Mouse (Mus musculus) midbrain, embryonic 13.5 days (tissue): ENCODE measurements around the gene Gast. TPM values are rescaled to one million over a fixed set of nuclear protein-coding genes. Genes with fewer than 3 reads are reported as not detected.
A peak's percentile ranks its signal among the peaks of the same experiment; 100 is the strongest.
"Not testable (repeated sequence)": the region's sequence is repeated elsewhere in the genome, so short reads cannot be mapped to it uniquely, and the experiment has no call there.

Source experiments
- ATAC-seq: fragments of 200-750 bp; cut with Nextera tagmentation; 2 replicates; pipeline ENCODE4 v1.8.0; 2017; ENCODE audit warnings: mild to moderate bottlenecking, moderate TSS enrichment, moderate library complexity
- H3K27ac ChIP-seq: fragments of 300-500 bp; sonication (generic); 2 replicates; pipeline ENCODE4 v1.5.1; 2015; ENCODE audit warnings: inconsistent platforms, mild to moderate bottlenecking, moderate library complexity
- H3K27me3 ChIP-seq: fragments of 300-500 bp; sonication (generic); 2 replicates; pipeline ENCODE4 v1.6.1; 2015; ENCODE audit warnings: mild to moderate bottlenecking, inconsistent platforms
- H3K36me3 ChIP-seq: fragments of 300-500 bp; sonication (generic); 2 replicates; pipeline ENCODE4 v1.6.1; 2015; ENCODE audit warnings: mild to moderate bottlenecking, inconsistent platforms
- H3K4me1 ChIP-seq: fragments of 300-500 bp; sonication (generic); replicated peaks from 2 replicates; pipeline ENCODE4 v1.6.1; 2015; ENCODE audit warnings: inconsistent platforms
- H3K4me2 ChIP-seq: fragments of 300-500 bp; sonication (generic); replicated peaks from 2 replicates; pipeline ENCODE4 v1.6.1; 2015; ENCODE audit warnings: moderate library complexity, mild to moderate bottlenecking, inconsistent platforms
- H3K4me3 ChIP-seq: fragments of 300-500 bp; sonication (generic); replicated peaks from 2 replicates; pipeline ENCODE4 v1.5.1; 2015; ENCODE audit warnings: mild to moderate bottlenecking, inconsistent platforms
- H3K9ac ChIP-seq: fragments of 300-500 bp; sonication (generic); replicated peaks from 2 replicates; pipeline ENCODE4 v1.6.1; 2015; ENCODE audit warnings: mild to moderate bottlenecking, inconsistent platforms
- H3K9me3 ChIP-seq: fragments of 300-500 bp; sonication (generic); 2 replicates; pipeline ENCODE4 v1.6.1; 2016; ENCODE audit warnings: mild to moderate bottlenecking, inconsistent platforms
- WGBS: fragments of 180-500 bp; shearing (Covaris S2); methylation state at CpG from one replicate; pipeline ENCODE4 v1.1.7; 2015; 5-methylcytosine and 5-hydroxymethylcytosine counted together
- polyA plus RNA-seq: library from polyadenylated mRNA; unstranded; fragments of >200 nt; fragmentation: Nextera tagmentation; extraction: Ambion mirVana; gene quantifications from 2 replicates; pipeline ENCODE4 v1.2.1, GENCODE M21; 2015

Gast gene
- polyA plus RNA-seq, 1 experiment from 2014 or later: 1.2 TPM

DNA sequence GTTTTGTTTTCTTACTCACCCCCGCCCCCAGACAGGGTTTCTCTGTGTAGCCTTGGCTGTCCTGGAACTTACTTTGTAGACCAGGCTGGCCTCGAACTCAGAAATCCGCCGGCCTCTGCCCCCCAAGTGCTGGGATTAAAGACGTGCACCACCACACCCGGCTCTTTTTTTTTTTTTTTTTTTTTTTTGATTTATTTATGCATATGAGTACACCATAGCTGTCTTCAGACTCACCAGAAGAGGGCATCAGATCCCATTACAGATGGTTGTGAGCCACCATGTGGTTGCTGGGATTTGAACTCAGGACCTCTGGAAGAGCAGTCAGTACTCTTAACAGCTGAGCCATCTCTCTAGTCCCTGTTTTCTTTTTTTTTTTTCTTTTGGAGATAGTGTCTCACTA is 25.5 kb upstream of the Gast start:
- not testable (repeated sequence) for ATAC-seq, H3K4me1 ChIP-seq, H3K36me3 ChIP-seq, H3K9me3 ChIP-seq, H3K27ac ChIP-seq, H3K9ac ChIP-seq, H3K4me3 ChIP-seq, H3K4me2 ChIP-seq, H3K27me3 ChIP-seq
- 90% methylated on average over 6 of the region's 6 CpGs for WGBS

DNA sequence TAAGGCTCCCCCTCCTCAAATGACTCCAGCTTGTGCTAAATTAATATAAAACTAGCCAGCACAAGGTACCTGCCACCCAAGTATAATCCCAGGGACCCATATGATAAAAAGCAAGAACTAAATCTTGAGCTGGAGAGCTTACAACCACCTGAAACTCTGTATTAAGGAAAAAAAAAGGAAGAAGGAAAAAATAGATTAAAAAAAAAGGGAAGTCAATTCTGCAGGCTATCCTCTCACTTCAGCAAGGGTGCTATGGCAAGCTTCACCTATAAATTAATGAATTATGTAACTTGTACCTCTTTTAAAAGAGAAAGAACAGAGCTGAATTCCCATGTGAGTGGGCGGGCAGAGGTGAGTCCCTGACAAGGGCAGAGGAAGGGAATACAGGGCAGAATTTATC is 22.6 kb upstream of the Gast start:
- H3K27me3 ChIP-seq: no peaks in the 10 kb centered on the region
- no peak overlapping the region for H3K9ac ChIP-seq
- H3K4me2 ChIP-seq: no peak overlapping the region
- no peaks in the 10 kb centered on the region for H3K9me3 ChIP-seq
- no peak overlapping the region for H3K27ac ChIP-seq
- no peak for ATAC-seq
- H3K4me3 ChIP-seq: no peak overlapping the region
- H3K4me1 ChIP-seq: peaks cover 7% of the 10 kb centered on the region; the same call in 1 of the 2 replicates
- 85% methylated on average over 1 of the region's 1 CpGs for WGBS
- no peaks in the 10 kb centered on the region for H3K36me3 ChIP-seq

DNA sequence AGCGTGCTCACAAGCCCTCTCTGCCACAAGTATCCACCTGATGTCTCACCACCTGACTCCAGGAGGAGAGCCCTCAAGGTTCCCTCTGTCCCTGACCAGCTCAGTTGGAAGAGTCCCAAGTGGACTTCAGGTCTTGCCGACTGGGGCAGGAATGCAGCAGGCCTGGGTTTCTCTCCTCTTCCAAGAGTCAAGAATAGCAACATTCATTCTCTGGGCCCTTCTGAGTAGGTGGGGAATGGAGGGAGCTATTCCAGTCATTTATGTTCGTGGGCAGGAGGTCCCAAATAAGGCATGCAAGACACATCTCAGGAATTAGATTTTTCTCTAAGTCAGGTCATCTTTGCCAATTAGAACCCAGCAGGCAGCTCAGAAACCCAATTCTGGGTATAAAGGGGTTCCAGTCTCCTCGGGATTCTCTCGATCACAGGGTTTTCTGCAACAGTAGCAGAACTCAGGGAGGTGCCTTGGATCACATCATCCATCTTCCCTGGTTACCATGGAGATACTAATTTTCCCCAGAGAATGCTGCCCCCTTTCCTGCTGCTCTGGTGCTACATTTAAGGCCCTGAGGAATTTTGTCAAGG is 22.0 kb upstream of the Gast start:
- Histone ChIP-seq H3K4me3 (no peak overlapping the region), H3K27ac (no peak overlapping the region), H3K4me2 (no peak overlapping the region), H3K36me3 (no peaks in the 10 kb centered on the region), H3K27me3 (no peaks in the 10 kb centered on the region), H3K9ac (no peak overlapping the region; the same call in 1 of the 2 replicates), H3K4me1 (peaks cover 7% of the 10 kb centered on the region; the same call in 1 of the 2 replicates), H3K9me3 (no peaks in the 10 kb centered on the region)
- 33% methylated on average over 5 of the region's 5 CpGs for WGBS
- no peak for ATAC-seq

DNA sequence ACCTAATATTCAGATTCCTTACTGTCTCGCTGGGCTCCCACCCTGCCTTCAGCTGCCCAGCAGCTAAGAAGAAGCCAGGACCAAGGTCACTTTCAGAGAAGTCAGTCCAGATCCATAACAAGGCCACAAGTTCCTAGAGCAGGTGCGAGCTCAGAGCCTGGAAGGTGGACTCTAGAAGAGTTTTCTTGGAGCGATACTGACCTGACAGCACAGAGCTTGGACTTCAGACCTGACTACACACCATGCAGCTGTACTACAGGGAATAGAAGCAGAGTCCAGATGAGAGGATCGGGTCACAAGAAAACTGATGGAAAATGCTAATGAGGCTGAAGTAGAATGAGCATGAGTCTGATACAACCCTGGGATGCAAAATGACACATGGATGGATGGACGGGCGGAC is 20.8 kb upstream of the Gast start:
- Histone ChIP-seq H3K9ac (no peak overlapping the region), H3K4me3 (no peak overlapping the region), H3K27me3 (no peaks in the 10 kb centered on the region), H3K4me2 (no peak overlapping the region), H3K36me3 (no peaks in the 10 kb centered on the region), H3K27ac (no peak overlapping the region), H3K9me3 (no peaks in the 10 kb centered on the region), H3K4me1 (peaks cover 7% of the 10 kb centered on the region; the same call in 1 of the 2 replicates)
- 92% methylated on average over 6 of the region's 6 CpGs for WGBS
- no peak for ATAC-seq

DNA sequence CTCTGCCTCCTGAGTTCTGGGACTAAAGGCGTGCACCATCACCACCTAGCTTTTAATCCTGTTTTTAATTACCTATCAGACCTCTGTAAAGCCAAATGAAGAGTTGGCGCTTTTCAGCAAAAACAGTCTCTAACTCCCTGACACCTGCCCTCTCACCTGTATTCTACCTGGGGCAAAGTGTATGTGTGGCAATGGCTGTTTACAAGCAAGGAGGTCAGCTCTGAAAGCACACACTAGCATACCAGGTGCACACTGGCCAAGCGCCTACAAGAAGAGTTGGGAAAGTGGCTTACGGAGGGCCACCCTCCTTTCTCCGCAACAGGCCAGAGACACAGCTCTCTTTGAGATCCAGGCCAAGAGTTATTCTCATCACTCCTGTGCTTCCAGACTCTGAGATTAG is 18.8 kb upstream of the Gast start:
- Histone ChIP-seq H3K27me3 (no peaks in the 10 kb centered on the region), H3K4me1 (peaks cover 10% of the 10 kb centered on the region), H3K9ac (no peak overlapping the region), H3K36me3 (no peaks in the 10 kb centered on the region), H3K4me3 (no peak overlapping the region), H3K27ac (no peak overlapping the region), H3K4me2 (no peak overlapping the region), H3K9me3 (no peaks in the 10 kb centered on the region)
- no peak for ATAC-seq
- WGBS: 92% methylated on average over 5 of the region's 5 CpGs

DNA sequence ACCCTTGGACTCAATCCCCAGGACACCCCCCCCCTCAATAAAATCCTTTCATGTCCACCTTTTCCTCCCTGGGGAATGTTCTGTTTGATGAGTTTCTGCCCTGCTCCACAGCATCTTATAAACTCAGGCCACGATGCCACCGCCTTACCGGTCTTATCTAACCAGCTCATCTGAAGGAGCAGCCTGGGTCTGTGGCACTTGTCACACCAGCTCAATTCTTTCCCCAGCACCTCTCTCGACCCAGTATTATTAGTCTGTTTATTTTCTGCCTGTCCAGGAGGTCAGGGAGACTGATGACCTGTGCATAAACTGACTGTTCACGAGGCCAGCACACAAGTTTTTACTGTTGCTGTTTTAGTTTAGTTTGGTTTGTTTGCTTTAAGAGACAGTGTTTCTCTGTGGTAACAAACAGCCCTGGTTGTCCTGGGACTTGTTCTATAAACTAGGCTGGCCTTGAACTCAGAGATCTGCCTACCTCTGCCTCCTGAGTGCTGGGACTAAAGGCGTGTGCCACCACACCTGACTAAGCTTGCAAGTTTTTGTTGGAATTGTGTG is 16.3 kb upstream of the Gast start:
- WGBS: 82% methylated on average over 6 of the region's 6 CpGs
- no peak overlapping the region for H3K4me3 ChIP-seq
- peaks cover 19% of the 10 kb centered on the region for H3K36me3 ChIP-seq
- peaks cover 19% of the 10 kb centered on the region for H3K4me1 ChIP-seq
- no peak overlapping the region for H3K4me2 ChIP-seq
- H3K9ac ChIP-seq: no peak overlapping the region
- no peak for ATAC-seq
- H3K9me3 ChIP-seq: no peaks in the 10 kb centered on the region
- no peaks in the 10 kb centered on the region for H3K27me3 ChIP-seq
- no peak overlapping the region for H3K27ac ChIP-seq

DNA sequence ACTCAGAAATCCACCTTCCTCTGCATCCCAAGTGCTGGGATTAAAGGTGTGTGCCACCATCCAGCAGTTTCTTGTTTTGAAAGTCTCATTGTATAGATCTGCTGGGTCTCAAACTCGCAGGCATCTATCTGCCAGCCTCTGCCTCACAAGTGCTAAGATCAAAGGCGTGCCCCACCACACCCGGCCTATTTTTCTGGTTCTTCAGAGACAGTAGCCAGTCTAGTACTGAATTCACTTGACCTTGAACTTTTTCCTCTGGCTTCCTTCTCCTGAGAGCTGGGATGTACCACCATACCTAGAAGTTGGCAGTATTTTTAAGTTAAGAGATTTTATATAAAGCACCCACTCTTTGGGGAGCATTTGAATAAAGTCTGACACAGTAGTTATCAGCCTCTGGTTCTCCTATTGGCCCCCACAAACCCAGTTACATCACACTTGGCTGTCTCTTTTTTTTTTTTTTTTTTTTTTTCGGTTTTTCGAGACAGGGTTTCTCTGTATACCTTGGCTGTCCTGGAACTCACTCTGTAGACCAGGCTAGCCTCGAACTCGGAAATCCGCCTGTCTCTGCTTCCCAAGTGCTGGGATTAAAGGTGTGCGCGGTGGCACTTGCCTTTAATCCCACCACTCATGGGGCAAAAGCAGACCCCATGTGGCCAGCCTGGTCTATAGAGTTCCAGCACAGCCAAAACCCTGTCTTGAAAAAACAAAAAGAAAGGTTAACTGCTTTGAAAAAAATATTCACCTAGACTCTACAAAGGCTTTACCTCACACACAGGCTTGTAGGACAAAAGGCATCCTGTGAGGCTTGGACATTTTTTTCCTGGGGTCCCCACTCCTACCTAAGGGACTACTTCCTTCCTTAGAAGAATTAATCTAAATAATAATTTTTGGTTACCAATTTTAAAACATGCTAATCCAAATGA is 15.4 kb upstream of the Gast start:
- no peaks in the 10 kb centered on the region for H3K27me3 ChIP-seq
- peaks cover 19% of the 10 kb centered on the region for H3K4me1 ChIP-seq
- H3K9ac ChIP-seq: no peak overlapping the region
- no peaks in the 10 kb centered on the region for H3K9me3 ChIP-seq
- peak overlapping the region; percentile 78 for H3K4me3 ChIP-seq
- H3K27ac ChIP-seq: peak overlapping the region; percentile 79
- WGBS: 89% methylated on average over 10 of the region's 10 CpGs
- peaks cover 19% of the 10 kb centered on the region for H3K36me3 ChIP-seq
- ATAC-seq: peak; percentile 22
- peak overlapping the region; percentile 54 for H3K4me2 ChIP-seq

DNA sequence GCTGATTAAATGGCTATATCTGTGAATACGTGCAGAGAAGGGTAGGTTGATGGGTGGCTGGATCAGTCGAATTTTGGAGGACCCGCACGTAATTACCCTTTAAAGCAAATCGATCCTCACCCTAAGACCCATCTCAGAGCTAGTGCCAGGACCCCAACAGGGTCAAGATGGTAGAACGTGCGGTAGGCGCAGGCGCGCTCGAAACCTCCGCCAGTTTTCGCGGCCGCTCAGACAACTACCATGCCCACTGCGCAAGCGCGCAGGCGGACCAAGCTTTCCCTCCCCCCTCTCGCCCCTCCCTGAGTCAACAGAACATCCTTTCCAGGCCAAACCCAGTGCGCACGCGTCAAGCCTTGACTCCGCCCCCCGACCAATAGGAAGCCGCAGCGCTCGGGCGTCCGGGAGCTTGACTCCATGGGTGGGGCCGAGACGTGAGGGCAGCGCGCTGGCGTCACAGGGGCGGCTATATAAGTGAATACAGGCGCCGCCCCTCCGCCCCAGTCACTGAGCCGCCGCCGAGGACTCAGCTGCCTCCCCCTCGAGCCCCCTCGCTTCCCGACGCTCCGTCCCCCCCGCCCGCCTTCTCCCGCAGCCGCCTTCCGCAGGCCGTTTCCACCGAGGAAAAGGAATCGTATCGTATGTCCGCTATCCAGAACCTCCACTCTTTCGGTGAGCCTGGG is 14.6 kb upstream of the Gast start, which contains the start of gene Eif1:
TSS of gene Eif1 (plus strand) at position 394 of the 680 bp plus-strand sequence.
- H3K9ac ChIP-seq: peak within 1 kb of the TSS; percentile 96
- H3K27me3 ChIP-seq: no peaks in the 10 kb centered on the region
- H3K4me3 ChIP-seq: peak within 1 kb of the TSS; percentile 78
- H3K4me2 ChIP-seq: peak within 1 kb of the TSS; percentile 90
- ATAC-seq: peak; percentile 90
- no peaks in the 10 kb centered on the region for H3K9me3 ChIP-seq
- H3K27ac ChIP-seq: peak within 1 kb of the TSS; percentile 98
- under 1% methylated on average over 55 of the region's 58 CpGs for WGBS
- peaks cover 19% of the 10 kb centered on the region for H3K4me1 ChIP-seq
- H3K36me3 ChIP-seq: peaks cover 19% of the 10 kb centered on the region

DNA sequence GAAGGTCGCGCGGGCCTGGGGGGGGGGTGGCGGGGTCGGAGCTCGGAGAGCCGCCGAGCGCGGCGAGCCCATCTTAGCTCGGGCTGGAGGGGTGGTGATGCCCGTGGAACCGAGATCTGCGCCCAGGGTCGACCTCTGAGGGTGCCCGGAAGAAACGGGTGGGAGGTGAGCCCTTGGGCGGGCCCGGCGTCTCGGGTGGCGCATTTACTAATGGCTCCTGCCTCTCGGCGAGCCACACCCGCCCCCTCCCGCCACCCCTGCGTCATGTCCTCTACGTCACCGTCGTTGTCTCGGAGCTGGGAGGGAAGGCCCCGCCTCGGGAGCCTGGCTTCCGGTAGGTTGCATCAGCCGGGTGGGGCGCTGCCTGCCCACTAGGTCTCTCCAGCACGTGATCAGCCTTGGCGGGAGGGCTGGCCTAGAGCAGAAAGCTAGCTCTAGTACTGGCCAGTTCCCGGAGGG is 14.0 kb upstream of the Gast start:
- peak overlapping the region; percentile 98 for H3K27ac ChIP-seq
- WGBS: under 1% methylated on average over 37 of the region's 40 CpGs
- H3K4me2 ChIP-seq: peak overlapping the region; percentile 90
- peaks cover 19% of the 10 kb centered on the region for H3K36me3 ChIP-seq
- no peaks in the 10 kb centered on the region for H3K9me3 ChIP-seq
- H3K9ac ChIP-seq: peak overlapping the region; percentile 96
- no peaks in the 10 kb centered on the region for H3K27me3 ChIP-seq
- peak; percentile 85 for ATAC-seq
- peak overlapping the region; percentile 78 for H3K4me3 ChIP-seq
- H3K4me1 ChIP-seq: peaks cover 19% of the 10 kb centered on the region

DNA sequence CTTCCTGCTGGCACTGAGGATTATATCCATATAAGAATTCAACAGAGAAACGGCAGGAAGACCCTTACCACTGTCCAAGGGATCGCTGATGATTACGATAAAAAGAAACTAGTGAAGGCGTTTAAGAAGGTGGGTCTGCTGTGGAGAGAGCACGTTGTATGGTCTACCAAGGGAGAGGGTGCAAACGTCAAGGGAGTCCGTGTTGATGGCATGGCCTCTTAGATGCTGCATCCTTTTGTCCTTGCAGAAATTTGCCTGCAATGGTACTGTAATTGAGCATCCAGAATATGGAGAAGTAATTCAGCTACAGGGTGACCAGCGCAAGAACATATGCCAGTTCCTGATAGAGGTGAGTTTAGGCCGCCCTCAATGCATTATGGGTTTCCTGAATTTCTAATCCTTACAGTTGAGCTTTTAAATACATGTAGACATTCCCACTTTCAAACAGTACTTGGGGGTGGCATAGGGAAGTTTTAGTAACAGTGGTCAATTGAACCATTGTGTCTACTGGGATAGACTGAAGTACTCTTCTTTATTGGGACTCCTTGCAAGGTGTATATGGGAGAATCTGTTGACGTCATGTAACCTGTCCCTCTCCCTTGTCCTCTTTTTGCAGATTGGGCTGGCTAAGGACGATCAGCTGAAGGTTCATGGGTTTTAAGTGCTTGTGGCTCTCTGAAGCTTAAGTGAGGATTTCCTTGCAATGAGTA is 13.4 kb upstream of the Gast start:
- Histone ChIP-seq H3K27ac (peak overlapping the region; percentile 98), H3K4me1 (peaks cover 19% of the 10 kb centered on the region), H3K4me2 (peak overlapping the region; percentile 90), H3K4me3 (peak overlapping the region; percentile 78), H3K36me3 (peaks cover 19% of the 10 kb centered on the region), H3K9ac (peak overlapping the region; percentile 96)
- not testable (repeated sequence) for H3K27me3 ChIP-seq, H3K9me3 ChIP-seq
- 18% methylated on average over 11 of the region's 11 CpGs for WGBS
- peak; percentile 1; the same call in 1 of the 2 replicates for ATAC-seq
